Mouse (Mus musculus) hindbrain, embryonic 14.5 days (tissue): ENCODE measurements at regions not wholly inside any gene's neighbourhood (a gene's known extent, or its start where the extent isn't known, plus 50 kb on each side); places are given as distances from the start of the nearest gene placed in this dataset.

ENCODE experiments used
- ATAC-seq: fragments of 200-750 bp; cut with Nextera tagmentation; 2 replicates; pipeline ENCODE4 v1.8.0; 2017; ENCODE audit warnings: moderate number of reproducible peaks, mild to moderate bottlenecking, moderate TSS enrichment, moderate library complexity; ENCODE audit not compliant: low FRiP score
- DNase-seq: peaks from one replicate; pipeline ENCODE4 v3.0.0-alpha.2; 2015; ENCODE audit warnings: low spot score
- H3K27ac ChIP-seq: fragments of 300-500 bp; sonication (generic); 2 replicates; pipeline ENCODE4 v1.5.1; 2014; ENCODE audit warnings: mild to moderate bottlenecking, moderate library complexity
- H3K27me3 ChIP-seq: fragments of 300-500 bp; sonication (generic); 2 replicates; pipeline ENCODE4 v1.6.1; 2014; ENCODE audit warnings: mild to moderate bottlenecking, low read length, mixed read lengths; ENCODE audit not compliant: control insufficient read depth, insufficient read depth
- H3K36me3 ChIP-seq: fragments of 300-500 bp; sonication (generic); replicated peaks from 2 replicates; pipeline ENCODE4 v1.6.1; 2014; ENCODE audit not compliant: control insufficient read depth, insufficient read depth
- H3K4me1 ChIP-seq: fragments of 300-500 bp; sonication (generic); replicated peaks from 2 replicates; pipeline ENCODE4 v1.6.1; 2014; ENCODE audit warnings: antibody characterized with exemption, low read length, mixed read lengths; ENCODE audit not compliant: control insufficient read depth, insufficient read depth
- H3K4me2 ChIP-seq: fragments of 300-500 bp; sonication (generic); replicated peaks from 2 replicates; pipeline ENCODE4 v1.6.1; 2014; ENCODE audit warnings: mild to moderate bottlenecking, moderate library complexity
- H3K4me3 ChIP-seq: fragments of 300-500 bp; sonication (generic); replicated peaks from 2 replicates; pipeline ENCODE4 v1.5.1; 2014; ENCODE audit warnings: mild to moderate bottlenecking, low read length
- H3K9ac ChIP-seq: fragments of 300-500 bp; sonication (generic); 2 replicates; pipeline ENCODE4 v1.6.1; 2014
- H3K9me3 ChIP-seq: fragments of 300-500 bp; sonication (generic); 2 replicates; pipeline ENCODE4 v1.6.1; 2016; ENCODE audit warnings: low read length; ENCODE audit not compliant: control insufficient read depth
- WGBS: fragments of 180-500 bp; shearing (Covaris S2); extraction: QIAGEN DNeasy Blood & Tissue Kit; methylation state at CpG from one replicate; pipeline ENCODE4 v1.1.7; 2014; 5-methylcytosine and 5-hydroxymethylcytosine counted together

DNA sequence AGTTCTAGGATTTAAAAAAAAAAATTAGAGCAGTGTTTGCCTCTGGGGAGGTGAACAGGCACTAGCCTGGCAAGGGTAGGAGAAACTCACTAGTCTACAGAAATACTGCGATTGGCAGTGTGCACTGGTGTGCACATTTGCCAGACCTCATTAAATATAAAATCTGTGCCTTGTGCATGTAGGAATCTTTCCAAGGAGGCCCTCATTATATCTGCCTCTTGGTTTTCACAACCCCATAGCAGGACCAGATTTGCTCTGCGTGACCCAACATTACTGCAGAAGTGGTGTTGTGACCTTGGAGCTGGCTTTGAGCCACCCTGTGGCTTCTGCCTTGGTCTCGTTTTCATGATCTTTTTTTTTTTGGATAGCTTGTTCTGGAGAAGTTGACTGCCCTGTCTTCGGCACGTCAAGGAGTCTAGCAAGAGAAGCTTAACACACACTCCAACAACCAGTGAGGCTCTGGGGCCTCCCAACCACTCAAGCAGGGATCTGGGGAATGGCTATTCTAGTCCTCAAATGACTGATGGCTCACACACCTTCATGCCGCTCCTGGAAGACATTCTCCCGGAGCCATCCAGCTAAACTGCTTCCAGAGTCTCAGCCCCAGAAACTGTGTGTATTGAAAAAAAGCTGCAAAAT lies 222.2 kb upstream of the Cnr1 start:
- DNase-seq (no peak), ATAC-seq (no peak)
- Histone ChIP-seq H3K27ac (no peak overlapping the region), H3K4me2 (no peak overlapping the region), H3K27me3 (no peaks in the 10 kb centered on the region), H3K9me3 (peaks cover 6% of the 10 kb centered on the region; the same call in 1 of the 2 replicates), H3K4me3 (no peak overlapping the region), H3K9ac (no peak overlapping the region), H3K36me3 (no peaks in the 10 kb centered on the region), H3K4me1 (no peaks in the 10 kb centered on the region)
- 85% methylated on average over 7 of the region's 7 CpGs for WGBS

DNA sequence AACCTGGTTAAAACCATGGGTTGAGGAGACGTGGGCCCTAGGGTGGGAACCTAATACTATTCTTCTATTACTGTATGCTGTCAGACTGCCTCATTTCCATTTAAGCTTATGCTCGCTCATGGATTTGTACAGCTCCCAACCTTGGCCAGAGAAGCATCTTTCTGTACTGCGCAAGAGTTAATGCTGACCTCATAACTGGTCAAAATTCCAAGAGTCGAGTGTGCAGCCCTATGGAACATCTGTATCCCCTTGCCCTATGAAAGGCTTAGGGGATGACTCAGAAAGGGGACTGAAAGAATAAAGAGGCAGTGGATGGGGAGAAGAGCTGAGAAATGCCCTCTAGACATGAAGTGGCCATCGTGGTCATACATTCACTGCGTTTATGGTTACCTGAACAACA lies 218.7 kb upstream of the Cnr1 start:
- Histone ChIP-seq H3K4me3 (no peak overlapping the region), H3K4me1 (no peaks in the 10 kb centered on the region), H3K27me3 (no peaks in the 10 kb centered on the region), H3K9ac (no peak overlapping the region), H3K9me3 (peaks cover 6% of the 10 kb centered on the region; the same call in 1 of the 2 replicates), H3K4me2 (no peak overlapping the region), H3K27ac (no peak overlapping the region), H3K36me3 (no peaks in the 10 kb centered on the region)
- ATAC-seq (no peak), DNase-seq (no peak)
- 97% methylated on average over 6 of the region's 6 CpGs for WGBS

DNA sequence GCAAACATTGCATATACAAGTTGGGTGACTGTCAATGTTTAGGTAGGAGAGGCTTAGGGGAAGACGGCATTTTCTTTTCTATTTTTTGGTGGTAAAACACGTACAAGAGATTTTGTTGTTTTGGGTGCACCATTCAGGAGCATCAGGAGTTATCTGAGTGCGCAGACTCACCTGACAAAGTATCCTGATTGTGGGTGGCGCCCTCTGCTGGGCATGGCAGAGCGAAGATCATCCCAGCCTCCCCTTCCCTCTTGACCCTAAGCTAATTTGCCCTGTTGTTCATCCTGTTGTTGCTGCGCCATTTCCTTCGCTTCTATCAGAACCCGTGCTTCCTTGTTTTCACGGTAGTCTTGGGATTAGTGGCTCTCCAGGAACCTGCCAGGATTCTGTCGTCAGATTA lies 217.6 kb upstream of the Cnr1 start:
- ATAC-seq (no peak), DNase-seq (no peak)
- H3K4me3 ChIP-seq: no peak overlapping the region
- H3K27me3 ChIP-seq: no peaks in the 10 kb centered on the region
- no peak overlapping the region for H3K4me2 ChIP-seq
- no peaks in the 10 kb centered on the region for H3K36me3 ChIP-seq
- H3K27ac ChIP-seq: no peak overlapping the region
- H3K9ac ChIP-seq: no peak overlapping the region
- H3K4me1 ChIP-seq: no peaks in the 10 kb centered on the region
- H3K9me3 ChIP-seq: peaks cover 6% of the 10 kb centered on the region; the same call in 1 of the 2 replicates
- 54% methylated on average over 10 of the region's 10 CpGs for WGBS

DNA sequence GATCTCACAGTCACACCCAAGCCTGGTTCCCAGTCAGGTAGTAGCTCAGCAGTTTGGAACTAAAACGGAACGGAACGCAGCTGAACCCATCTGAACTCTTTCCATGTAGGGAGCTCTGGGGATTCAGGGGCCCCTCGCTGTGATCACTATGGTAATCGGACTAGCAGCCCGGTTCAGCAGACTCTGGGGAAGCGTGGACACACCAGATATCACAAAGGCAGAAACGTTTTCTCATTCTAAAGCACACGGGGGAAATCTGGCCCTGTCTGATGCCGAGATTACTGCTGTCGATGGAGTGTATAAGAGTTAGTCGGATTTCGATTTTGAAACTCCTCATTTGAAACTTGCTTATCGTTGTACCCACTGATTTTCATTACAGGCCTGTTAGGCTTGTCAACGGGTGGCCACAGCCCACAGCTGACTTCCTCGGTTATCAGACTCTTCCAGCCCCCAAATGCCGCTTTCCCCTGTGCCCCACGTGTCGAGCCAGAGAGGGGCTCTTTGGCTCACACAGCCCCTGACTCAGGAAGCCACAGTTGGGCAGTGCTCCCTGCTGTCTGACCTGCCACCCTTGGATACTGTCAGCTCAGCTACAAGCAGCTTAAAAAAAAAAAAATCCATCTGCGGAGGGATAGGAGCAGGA lies 207.8 kb upstream of the Cnr1 start:
- no peak overlapping the region for H3K4me3 ChIP-seq
- H3K27me3 ChIP-seq: no peaks in the 10 kb centered on the region
- WGBS: 19% methylated on average over 20 of the region's 20 CpGs
- H3K27ac ChIP-seq: no peak overlapping the region
- peak overlapping the region; percentile 34 for H3K4me2 ChIP-seq
- peaks cover 7% of the 10 kb centered on the region for H3K4me1 ChIP-seq
- DNase-seq (no peak), ATAC-seq (no peak)
- H3K9me3 ChIP-seq: no peaks in the 10 kb centered on the region
- H3K9ac ChIP-seq: peak overlapping the region; percentile 11; the same call in 1 of the 2 replicates
- H3K36me3 ChIP-seq: no peaks in the 10 kb centered on the region

DNA sequence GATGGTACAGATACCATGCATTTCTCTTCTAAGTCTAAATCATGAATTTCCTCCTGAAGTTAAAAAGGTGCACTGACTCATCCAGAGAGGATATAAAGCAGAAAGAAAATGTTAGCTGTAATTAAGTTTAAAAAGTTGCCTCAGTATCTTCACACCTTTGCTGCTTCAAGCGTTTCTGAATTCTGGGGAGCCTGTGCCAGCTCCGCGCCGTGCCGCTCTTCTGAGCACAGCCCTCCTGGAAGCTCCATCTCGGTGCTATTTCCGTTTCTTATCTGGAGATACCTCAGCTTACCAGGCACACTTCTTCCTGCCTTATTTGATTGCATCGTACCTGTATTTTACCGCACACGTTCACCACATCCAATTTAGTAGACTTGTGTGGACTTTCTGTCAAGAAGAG lies 203.4 kb upstream of the Cnr1 start:
- WGBS: 95% methylated on average over 10 of the region's 10 CpGs
- DNase-seq (no peak), ATAC-seq (no peak)
- Histone ChIP-seq H3K4me2 (no peak overlapping the region), H3K36me3 (no peaks in the 10 kb centered on the region), H3K27ac (no peak overlapping the region), H3K9ac (no peak overlapping the region), H3K9me3 (peaks cover 7% of the 10 kb centered on the region), H3K4me3 (no peak overlapping the region), H3K4me1 (peaks cover 7% of the 10 kb centered on the region), H3K27me3 (no peaks in the 10 kb centered on the region)

DNA sequence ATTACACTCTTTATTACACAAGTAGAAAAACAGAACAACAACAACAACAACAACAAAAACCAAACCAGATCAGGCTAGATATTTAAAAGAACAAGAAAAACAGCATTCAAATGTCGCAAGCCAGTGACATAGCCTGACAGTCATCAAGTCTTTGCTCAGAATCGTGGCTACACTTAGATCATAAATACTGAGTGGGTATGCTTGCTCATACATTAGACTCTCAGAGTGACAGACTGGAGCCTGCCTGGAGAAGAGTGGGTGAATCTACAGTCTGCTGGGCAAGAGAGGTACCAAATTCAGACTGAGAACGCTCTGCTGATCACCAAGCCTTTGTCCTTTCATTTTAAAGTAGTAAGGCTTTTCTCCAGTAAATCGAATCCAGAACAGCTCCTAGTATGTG lies 202.4 kb upstream of the Cnr1 start:
- no peak overlapping the region for H3K4me3 ChIP-seq
- ATAC-seq: no peak
- H3K36me3 ChIP-seq: no peaks in the 10 kb centered on the region
- WGBS: 93% methylated on average over 4 of the region's 4 CpGs
- no peak for DNase-seq
- H3K27me3 ChIP-seq: no peaks in the 10 kb centered on the region
- H3K9me3 ChIP-seq: peaks cover 7% of the 10 kb centered on the region
- no peak overlapping the region for H3K9ac ChIP-seq
- 0 out of 2 replicates have a peak, but pooled peaks cover 1% of the 10 kb centered on the region for H3K4me1 ChIP-seq
- no peak overlapping the region for H3K4me2 ChIP-seq
- no peak overlapping the region for H3K27ac ChIP-seq

DNA sequence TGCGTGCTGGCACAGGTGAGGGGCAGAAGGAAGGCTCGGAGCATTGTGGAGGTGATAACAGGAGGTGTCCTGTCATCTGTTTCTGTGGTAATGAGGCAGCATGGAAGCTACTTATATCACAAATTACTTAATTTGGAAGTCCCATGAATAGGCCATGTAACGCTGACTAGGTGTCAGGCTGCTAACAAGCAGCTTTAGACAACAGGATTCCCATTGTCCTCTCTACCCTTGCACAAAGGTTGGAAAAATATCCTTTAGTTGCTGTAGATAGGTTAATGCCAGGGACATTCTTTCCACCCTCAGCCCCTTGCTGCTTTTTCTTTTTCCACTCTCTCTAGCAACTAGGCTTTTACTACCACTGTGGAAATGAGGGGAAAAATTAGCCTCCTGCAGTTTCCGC lies 192.6 kb upstream of the Cnr1 start:
- Histone ChIP-seq H3K4me2 (no peak overlapping the region), H3K27me3 (no peaks in the 10 kb centered on the region), H3K9me3 (no peaks in the 10 kb centered on the region), H3K27ac (no peak overlapping the region), H3K9ac (no peak overlapping the region), H3K36me3 (no peaks in the 10 kb centered on the region), H3K4me1 (peaks cover 12% of the 10 kb centered on the region), H3K4me3 (no peak overlapping the region)
- DNase-seq: no peak
- 79% methylated on average over 4 of the region's 4 CpGs for WGBS
- no peak for ATAC-seq

DNA sequence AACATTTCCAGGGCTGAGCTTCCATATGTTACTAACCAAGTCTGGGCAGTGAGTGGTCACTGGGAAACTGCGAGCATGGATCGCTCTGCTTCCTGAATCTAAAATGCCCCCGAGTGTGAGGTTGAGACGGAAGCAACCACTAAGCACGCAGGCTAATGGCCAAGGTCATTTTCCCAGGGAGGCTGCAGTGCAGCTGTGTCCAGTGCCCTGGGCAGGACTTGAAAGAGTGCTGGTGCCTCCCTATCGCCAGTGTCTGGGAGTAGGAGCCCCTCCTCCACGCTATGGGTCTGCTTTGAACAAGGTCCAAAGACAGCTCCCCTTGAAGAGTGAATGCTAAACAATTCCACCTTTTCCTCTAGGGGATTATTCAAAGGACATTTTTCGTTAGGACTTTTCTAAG lies 189.5 kb upstream of the Cnr1 start:
- Histone ChIP-seq H3K4me1 (peaks cover 15% of the 10 kb centered on the region), H3K4me2 (no peak overlapping the region), H3K36me3 (no peaks in the 10 kb centered on the region), H3K27me3 (no peaks in the 10 kb centered on the region), H3K9me3 (no peaks in the 10 kb centered on the region), H3K27ac (no peak overlapping the region), H3K4me3 (no peak overlapping the region), H3K9ac (no peak overlapping the region)
- WGBS: 35% methylated on average over 8 of the region's 8 CpGs
- DNase-seq: no peak
- ATAC-seq: no peak

DNA sequence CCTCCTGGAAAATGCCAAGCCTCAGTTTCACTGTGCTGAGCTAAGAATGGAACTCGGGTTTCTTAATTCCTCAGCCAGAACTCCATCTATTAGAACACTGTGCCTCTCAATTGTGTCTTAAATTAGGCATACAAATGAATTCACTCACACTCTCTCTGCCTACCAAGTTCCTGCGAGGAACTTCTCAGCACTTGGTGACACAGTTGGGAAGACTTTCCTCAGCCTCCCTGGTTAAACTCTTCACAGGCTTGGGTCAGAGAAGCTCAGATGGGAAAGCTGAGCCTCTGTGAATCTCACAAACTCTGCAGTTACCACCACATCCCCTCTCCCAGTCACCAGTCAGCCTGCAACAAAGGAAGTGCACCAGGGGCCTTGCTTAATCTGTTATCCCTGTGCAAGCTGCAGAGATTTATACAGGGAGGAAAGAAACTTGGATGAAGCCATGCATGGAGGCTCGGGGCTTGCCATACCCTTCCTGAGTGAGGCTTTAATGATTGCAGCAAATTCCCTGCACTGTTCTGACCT lies 188.9 kb upstream of the Cnr1 start:
- Histone ChIP-seq H3K27me3 (no peaks in the 10 kb centered on the region), H3K4me1 (peaks cover 15% of the 10 kb centered on the region), H3K36me3 (no peaks in the 10 kb centered on the region), H3K27ac (0 out of 2 replicates have a peak overlapping the region, but pooled peaks have one; percentile 36), H3K9me3 (no peaks in the 10 kb centered on the region), H3K9ac (no peak overlapping the region), H3K4me3 (no peak overlapping the region), H3K4me2 (no peak overlapping the region)
- DNase-seq: no peak
- no peak for ATAC-seq
- 41% methylated on average over 3 of the region's 3 CpGs for WGBS
